ENCODE assay signal across 22 mouse cellular contexts in the genomic region with DNA sequence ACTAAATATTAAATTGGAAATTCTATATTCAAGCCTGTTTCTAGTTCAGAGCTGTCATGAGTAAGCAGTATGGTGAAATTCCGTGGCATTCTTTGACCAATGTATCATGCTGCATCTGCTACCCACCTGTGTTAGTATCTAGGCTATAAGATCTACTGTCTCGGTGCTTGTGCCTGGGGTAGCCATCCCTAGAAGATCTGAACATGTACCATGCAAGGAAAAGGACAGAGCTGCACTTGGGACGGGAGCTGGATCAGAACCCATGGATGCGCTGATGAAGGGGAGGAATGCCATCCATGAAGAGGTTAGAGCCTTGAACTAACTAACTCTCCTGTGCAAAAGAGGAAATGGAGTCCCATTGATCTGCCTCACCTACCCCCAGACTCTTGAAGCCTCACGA. TPM values are rescaled to one million over a fixed set of nuclear protein-coding genes. Genes with fewer than 3 reads are reported as not detected.
"Had no signal": no experiment of that assay in that cellular context is flagged by ENCODE, and none has a peak within 500 bp of the region (broad histone marks: within the 10 kb centered on the region; RNA-seq: fewer than 3 reads in every experiment).

No protein-coding gene starts in this region.

- H3K4me1 ChIP-seq: liver, embryonic 13.5 days; liver, embryonic 15.5 days; stomach, embryonic 15.5 days had no signal

- H3K4me3 ChIP-seq: liver, embryonic 13.5 days; liver, embryonic 15.5 days; lung, embryonic 15.5 days; megakaryocyte, embryonic 14.5 days; midbrain, embryonic 13.5 days; midbrain, embryonic 15.5 days; neural tube, embryonic 12.5 days; stomach, embryonic 15.5 days had no signal

- H3K9me3 ChIP-seq: liver, embryonic 13.5 days; liver, embryonic 15.5 days; lung, embryonic 15.5 days; megakaryocyte, embryonic 14.5 days; midbrain, embryonic 13.5 days; midbrain, embryonic 15.5 days; neural tube, embryonic 12.5 days; stomach, embryonic 15.5 days had no signal

- H3K9ac ChIP-seq: liver, embryonic 13.5 days; liver, embryonic 15.5 days; liver, postnatal 0 days; lung, embryonic 15.5 days; midbrain, embryonic 13.5 days; midbrain, embryonic 15.5 days; neural tube, embryonic 12.5 days; stomach, embryonic 15.5 days had no signal

- H3K4me2 ChIP-seq: liver, embryonic 11.5 days; liver, embryonic 13.5 days; liver, embryonic 15.5 days; lung, embryonic 15.5 days; midbrain, embryonic 11.5 days; midbrain, embryonic 13.5 days; midbrain, embryonic 15.5 days; neural tube, embryonic 12.5 days; stomach, embryonic 15.5 days had no signal

- H3K27me3 ChIP-seq: lung, embryonic 15.5 days; neural tube, embryonic 12.5 days had no signal

- H3K27ac ChIP-seq: liver, embryonic 13.5 days; liver, embryonic 15.5 days; lung, embryonic 15.5 days; macrophage; midbrain, embryonic 13.5 days; midbrain, embryonic 15.5 days; neural tube, embryonic 12.5 days; stomach, embryonic 15.5 days had no signal

- DNase-seq: liver, embryonic 13.5 days; liver, postnatal 0 days; lung, adult 2 months; lung, postnatal 14 days; lung, postnatal 36 days; right cerebral cortex, postnatal 14 days; thymus, adult 18-20 months; thymus, postnatal 25 days had no signal

- ATAC-seq: liver, postnatal 0 days; lung, postnatal 0 days; midbrain, embryonic 13.5 days; midbrain, embryonic 15.5 days had no signal

- H3K36me3 ChIP-seq: liver, embryonic 13.5 days; liver, embryonic 15.5 days; lung, embryonic 15.5 days; midbrain, embryonic 13.5 days; midbrain, embryonic 15.5 days; neural tube, embryonic 12.5 days; stomach, embryonic 15.5 days had no signal

RNA-seq across cellular contexts. Expression of a gene that starts 8.5 kb away (rescaled TPM):
- total RNA-seq: megakaryocyte progenitor cell, adult 5-6 weeks; monocyte, adult 5-6 weeks; neutrophil, adult 5-6 weeks had no signal
- polyA plus RNA-seq: macrophage had no signal
